Mouse (Mus musculus): ENCODE measurements around the gene Glrp1.

The Glrp1 gene

DNA sequence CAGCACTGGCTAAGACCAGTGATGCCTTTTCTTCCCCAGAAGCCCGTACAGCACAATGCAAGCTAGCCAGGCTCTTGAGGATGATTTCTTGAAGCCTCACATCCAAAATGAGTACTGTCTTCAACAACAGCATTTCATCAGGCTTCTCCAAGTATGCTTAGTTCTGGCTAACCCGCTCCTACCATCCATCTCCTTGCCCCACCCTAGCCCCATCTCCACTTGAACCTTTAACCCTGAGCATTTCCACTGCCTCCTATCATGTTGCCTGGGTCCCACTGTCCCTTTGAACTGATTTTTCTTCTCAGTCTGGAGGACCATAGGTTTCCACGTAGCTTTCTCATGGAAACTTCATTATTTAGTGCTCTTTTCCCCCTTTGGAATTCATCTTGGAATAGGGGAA, 17.5 kb downstream of the Glrp1 start:
- no peak for DNase-seq (ENCODE audit: low spot score in 2 of 2)

DNA sequence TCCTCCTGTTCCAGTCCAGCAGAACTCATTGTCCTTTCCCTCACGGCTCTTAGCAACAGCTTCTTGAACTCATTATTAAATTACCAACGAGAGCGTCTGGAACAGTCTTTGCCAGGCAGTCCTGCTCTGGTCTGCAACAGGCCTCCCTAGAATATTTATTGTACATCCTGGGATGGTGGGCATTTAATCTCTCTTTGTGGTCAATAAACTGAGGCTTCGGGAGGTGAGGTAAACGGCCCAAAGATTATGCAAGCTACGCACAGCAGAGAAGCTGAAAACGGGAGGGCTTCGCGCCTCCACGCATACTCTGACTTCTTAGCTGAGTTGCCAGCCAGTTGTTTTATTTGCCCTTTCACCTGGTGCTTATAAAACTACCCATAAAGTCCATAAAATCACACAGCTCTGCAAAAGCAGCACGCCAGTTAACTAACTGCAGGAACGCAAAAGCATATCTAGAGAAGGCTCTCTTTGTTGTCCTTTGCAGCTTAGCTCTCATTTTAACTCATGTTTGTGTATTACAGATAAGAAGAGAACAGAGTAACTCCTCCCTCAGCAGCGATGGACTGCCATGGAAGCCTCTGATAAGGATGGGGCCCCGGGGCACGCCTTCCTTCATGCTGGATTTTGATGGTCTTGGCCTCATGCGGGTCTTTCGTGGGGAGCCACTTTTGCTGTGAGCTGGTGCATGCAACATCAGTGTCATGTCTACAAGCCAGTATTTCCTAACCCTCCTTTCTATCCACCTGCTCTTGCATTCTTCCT, 18.1 kb downstream of the Glrp1 start:
- no peak for DNase-seq (ENCODE audit: low spot score in 2 of 2)

GRCm38 (mm10) chr1:88490164-88490563, 19.7 kb downstream of the Glrp1 start:
- no peak for DNase-seq (ENCODE audit: low spot score in 2 of 2)

DNA sequence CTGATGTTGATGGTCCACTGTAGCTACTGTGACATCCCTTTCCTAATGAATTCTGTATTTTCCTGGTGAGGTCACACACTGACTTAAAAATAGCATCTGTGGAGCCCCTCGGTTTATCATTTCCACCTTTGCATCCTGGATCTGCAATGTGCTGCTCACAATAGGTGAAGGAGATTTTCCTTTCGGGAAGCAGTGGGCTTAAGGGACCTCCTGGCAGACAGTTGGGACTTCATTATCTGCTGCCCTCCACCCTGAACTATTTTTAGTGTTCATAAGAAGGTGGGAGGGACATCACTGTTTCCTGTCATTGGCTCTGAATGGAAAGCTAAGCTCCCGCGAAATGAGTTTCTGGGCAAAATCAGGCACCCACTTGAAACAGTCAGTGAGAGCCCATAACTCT, 20.9 kb downstream of the Glrp1 start:
- peak; percentile 18 to 64 for DNase-seq (ENCODE audit: low spot score in 2 of 2)

DNA sequence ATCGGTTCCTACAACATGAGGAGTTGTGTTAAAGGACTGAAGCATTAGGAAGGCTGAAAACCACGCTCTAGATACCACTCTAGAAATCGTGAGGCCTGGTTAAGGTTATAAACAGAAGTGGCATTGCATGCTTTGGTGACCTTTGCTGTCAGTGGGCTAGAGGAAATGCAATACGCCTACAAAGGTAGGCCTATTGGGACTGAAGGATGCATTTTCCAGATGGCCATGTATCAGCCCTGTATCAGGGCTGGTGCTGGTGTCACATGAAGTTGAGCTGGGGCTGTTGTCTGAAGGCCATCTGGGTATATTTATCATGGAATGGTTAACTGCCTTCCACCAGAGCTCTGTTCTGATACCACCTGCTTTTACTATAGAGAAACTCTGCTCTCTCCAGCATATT, 23.5 kb downstream of the Glrp1 start:
- peak in 1 of 2 experiments; percentile 43 for DNase-seq (ENCODE audit: low spot score in 2 of 2)

- DNase-seq (ENCODE audit: low spot score in 2 of 2), result no peak
Measured at GRCm38 (mm10) chr1:88484059-88484458, 25.8 kb downstream of the Glrp1 start.

- no peak for DNase-seq (ENCODE audit: low spot score in 2 of 2)
Measured at GRCm38 (mm10) chr1:88482142-88483099, 27.4 kb downstream of the Glrp1 start.

DNA sequence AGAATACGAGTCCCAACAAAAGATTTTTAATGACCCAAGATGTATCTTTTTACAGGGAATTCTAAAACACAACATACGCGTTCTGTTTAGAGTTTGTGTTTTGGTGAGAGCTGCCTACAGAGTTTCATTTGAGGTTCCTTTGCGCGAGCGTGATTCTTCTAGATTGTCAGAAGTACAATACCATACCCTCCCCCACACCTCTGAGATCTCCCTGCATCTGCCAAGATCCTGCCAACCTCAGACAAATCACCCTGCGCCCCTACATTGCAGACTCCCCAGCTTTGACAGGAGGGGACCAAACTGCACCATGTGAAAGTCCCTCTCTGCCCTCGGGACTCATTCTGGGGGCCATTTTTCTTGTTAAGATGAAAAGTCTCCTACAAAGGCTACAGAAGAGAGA, 29.3 kb downstream of the Glrp1 start:
- DNase-seq (ENCODE audit: low spot score in 2 of 2), result no peak

DNA sequence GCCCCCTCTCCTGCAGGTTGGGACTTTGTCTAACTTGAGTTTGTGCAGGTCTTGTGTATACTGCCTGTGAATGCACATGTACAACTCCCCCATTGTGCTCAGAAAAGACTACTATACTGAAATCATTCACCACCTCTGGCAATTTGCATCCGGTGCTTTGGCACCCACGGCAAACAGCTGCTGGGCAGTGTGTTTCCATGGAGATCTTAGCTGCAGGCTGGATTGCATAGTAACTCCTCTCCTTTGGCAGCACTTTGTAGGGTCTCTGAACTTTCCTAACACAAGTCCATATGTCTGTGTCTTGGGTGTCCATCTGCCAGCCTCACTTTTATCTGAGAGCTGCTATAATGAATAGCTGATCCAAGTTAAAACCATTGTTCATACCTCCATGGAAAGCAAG, 31.7 kb downstream of the Glrp1 start:
- no peak for DNase-seq (ENCODE audit: low spot score in 2 of 2)

GRCm38 (mm10) chr1:88476554-88477085, 33.2 kb downstream of the Glrp1 start:
- DNase-seq (ENCODE audit: low spot score in 2 of 2), result no peak

- DNase-seq (ENCODE audit: low spot score in 2 of 2), result no peak
Measured at GRCm38 (mm10) chr1:88475502-88475953, 34.3 kb downstream of the Glrp1 start.

- DNase-seq (ENCODE audit: low spot score in 2 of 2), result peak; percentile 77 to 81
Measured at GRCm38 (mm10) chr1:88474598-88474997, 35.3 kb downstream of the Glrp1 start.

DNA sequence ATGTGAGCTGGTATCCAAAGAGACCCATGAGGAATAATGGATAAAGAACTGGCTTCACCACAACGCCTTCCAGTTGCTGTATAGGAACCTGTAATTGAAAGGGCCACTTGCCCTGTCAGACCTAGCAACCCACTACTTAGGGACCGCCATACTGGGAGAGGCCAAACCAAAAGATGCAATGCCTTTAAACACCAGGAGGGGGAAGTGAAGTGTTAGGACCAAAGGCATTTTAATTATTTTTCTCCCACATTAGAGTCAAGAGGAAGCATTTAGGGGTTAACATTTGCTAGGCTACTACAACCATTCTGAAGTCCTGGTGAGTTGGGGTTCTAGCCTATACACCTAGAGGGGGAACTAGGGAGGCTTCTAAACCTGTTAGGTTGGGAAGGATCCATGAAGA, 36.0 kb downstream of the Glrp1 start:
- no peak for DNase-seq (ENCODE audit: low spot score in 2 of 2)

- no peak for DNase-seq (ENCODE audit: low spot score in 2 of 2)
Measured at GRCm38 (mm10) chr1:88472258-88472657, 37.6 kb downstream of the Glrp1 start.

DNA sequence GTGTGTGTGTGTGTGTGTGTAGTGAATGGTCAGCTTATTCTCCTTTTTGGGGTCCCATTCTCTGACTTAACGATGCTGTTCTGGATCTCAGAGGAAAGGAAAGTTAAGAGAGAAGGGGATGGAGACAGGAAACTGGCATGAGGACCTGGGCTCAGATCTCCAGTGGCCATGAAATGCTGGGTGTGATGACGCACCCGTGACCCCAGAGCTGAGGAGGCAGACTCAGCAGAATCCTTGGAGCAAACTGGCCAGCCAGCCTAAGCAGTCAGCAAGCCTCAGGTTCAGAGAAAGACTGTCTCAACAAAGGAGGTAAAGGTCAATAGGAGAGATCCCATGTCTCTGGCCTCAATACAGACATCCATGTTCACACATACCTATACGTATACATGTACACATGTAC, 40.1 kb downstream of the Glrp1 start:
- no peak for DNase-seq (ENCODE audit: low spot score in 2 of 2)

- DNase-seq (ENCODE audit: low spot score in 2 of 2), result no peak
Measured at GRCm38 (mm10) chr1:88468335-88468734, 41.5 kb downstream of the Glrp1 start.

GRCm38 (mm10) chr1:88467866-88468265, 42.0 kb downstream of the Glrp1 start:
- DNase-seq (ENCODE audit: low spot score in 2 of 2), result no peak

DNA sequence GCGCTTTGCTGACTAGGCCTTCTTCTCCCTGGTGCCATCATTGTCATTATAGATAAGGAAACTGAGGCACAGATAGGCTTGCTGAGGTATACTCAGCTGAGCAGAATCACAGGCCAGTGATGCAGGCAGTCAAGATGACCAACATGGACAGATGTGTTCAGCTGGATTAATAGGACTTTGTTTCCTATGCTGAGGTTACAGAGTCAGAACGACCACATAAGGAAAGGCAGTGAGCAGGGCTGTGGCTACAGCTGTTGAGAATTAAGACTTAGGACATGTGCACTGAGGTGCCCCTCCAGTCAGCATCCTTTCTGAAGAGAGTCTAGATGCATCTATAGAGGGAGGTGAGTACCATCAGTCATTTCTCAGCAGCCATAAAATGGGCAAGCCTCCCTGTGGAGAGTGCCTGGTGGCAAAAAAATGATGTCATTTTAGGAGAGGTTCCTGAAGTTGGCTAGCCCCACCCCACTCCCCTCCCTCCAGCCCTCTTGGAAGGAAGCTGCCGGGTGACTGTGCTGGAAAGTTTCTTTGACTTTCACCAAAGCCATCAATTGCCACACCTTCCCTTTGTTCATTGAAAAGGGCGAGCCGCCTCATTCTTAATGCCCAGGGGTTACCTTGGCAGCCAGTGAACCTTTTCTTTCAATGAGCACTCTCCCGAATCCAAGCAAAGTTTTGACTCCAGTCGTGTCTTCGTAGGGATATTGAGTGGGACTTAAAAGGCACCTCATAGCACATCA, 43.4 kb downstream of the Glrp1 start:
- no peak for DNase-seq (ENCODE audit: low spot score in 2 of 2)

DNA sequence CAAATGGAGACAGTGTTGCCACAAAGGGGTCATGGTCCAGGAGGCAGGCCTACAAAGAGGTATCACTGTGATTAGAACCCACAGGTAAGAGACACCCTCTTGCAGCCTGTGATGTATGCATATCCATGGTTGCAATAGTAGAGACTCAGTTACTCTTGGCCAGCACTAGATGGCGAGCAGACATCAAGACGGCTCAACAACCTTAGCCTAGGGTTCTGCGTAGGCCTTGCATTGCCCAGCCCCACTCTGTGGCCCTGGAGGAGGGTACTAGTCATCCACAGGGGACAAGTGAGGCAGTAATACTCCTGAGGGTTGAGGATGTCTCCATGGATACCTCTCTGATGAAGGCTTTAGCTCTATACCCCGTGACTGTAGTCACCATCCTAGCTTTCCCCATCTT, 44.1 kb downstream of the Glrp1 start:
- no peak for DNase-seq (ENCODE audit: low spot score in 2 of 2)

DNA sequence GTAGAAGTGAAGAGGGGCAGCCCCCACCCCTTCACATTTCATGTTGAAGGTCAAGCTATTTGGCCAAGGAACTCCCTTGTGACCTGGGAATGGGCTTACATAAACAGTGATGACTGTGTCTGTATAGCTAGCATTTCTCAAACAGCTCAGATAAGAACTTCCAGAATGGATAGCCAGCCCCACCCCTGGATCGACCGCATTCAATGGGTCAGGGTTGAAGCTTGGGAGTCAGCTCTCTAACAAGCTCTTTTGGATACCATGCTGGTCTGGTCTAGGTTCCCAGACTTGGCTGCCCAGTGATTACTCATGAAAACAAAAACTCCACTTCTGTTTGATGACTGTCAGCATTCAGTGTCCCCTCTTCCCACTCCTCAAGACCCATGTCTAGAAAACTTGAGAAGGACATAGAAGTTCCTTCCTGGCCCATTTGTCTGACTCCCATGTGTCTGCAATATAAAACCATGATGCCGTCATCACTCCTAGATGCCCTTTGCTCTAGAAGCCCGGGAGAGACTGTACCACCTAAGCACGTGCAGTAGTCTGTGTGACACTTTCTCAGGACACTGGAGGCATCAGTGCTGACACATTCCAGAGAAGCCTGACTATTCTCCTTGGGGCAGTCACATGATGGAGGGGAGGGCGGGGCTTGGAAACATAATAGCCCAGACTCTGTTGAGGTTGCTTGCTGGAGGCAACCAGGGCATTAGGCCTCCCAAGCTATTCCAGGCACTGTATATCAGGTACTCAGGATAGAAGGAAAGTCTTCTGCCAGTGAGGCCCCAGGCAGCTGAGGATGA, 45.6 kb downstream of the Glrp1 start:
- no peak for DNase-seq (ENCODE audit: low spot score in 2 of 2)

DNA sequence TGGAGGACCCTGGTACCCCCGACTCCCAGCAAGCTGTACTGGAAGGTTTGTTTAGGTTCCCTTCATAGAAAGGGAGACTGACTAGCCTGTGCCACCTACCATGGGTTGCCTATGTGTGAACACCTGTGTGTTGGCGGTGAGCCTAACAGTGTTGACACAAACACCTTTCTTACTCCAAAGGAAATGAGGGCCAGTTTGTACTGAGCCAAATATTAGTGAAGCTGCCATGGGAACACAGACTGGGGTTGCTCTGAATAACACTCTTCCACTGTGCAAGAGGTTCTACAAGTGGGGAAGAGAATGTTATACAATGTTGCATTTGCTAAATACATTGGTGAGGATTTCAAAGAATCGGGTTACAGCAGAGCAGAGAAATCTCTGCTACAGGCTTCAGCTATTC, 46.6 kb downstream of the Glrp1 start:
- DNase-seq (ENCODE audit: low spot score in 2 of 2), result no peak
